Mouse (Mus musculus): ENCODE measurements at regions not wholly inside any gene's neighbourhood (a gene's known extent, or its start where the extent isn't known, plus 50 kb on each side); places are given as distances from the start of the nearest gene placed in this dataset.

GRCm38 (mm10) chr10:102618711-102619110 is 106.7 kb downstream of the Rassf9 start:
- TF ChIP-seq CTCF (IDR thresholded peaks at IDR 0.05; ENCODE audit: low read depth) (no peak), EP300 (IDR thresholded peaks at IDR 0.05; ENCODE audit: low read depth) (no peak)

All from liver, postnatal 0 days (tissue).